Mouse (Mus musculus) MEL (cell line): ENCODE measurements around the gene Tet3.

Source experiments
- BHLHE40 ChIP-seq: IDR thresholded peaks from 2 replicates; pipeline ENCODE4 v1.6.1; 2012; ENCODE audit warnings: low read depth, mild to moderate bottlenecking, inconsistent platforms, low read length, improper control_type of control experiment, borderline replicate concordance
- CTCF ChIP-seq, 3 experiments: IDR thresholded peaks in 2 of 3; conservative IDR thresholded peaks in 1 of 3; 2 replicates each; pipeline ENCODE4 v1.5.1; 2011 to 2012; ENCODE audit warnings: low read length in 3 of 3, low read depth in 2 of 3, mild to moderate bottlenecking in 2 of 3, improper control_type of control experiment in 1 of 3, inconsistent platforms in 1 of 3, mixed read lengths in 1 of 3, moderate library complexity in 1 of 3; ENCODE audit not compliant: control insufficient read depth in 1 of 3, insufficient read depth in 1 of 3, poor library complexity in 1 of 3, severe bottlenecking in 1 of 3
- EP300 ChIP-seq, 2 experiments: IDR thresholded peaks; 2 replicates each; pipeline ENCODE4 v1.6.1; 2011; ENCODE audit warnings: improper control_type of control experiment in 2 of 2, low read length in 2 of 2, low read depth in 1 of 2, mild to moderate bottlenecking in 1 of 2
- GATA1 ChIP-seq: IDR thresholded peaks from 2 replicates; pipeline ENCODE4 v1.6.1; 2011; ENCODE audit warnings: low read depth, low read length, improper control_type of control experiment
- HCFC1 ChIP-seq: IDR thresholded peaks from 2 replicates; pipeline ENCODE4 v1.6.1; 2012; ENCODE audit warnings: low read depth, mild to moderate bottlenecking, inconsistent platforms, low read length, improper control_type of control experiment, moderate library complexity
- KAT2A ChIP-seq: conservative IDR thresholded peaks from 2 replicates; pipeline ENCODE4 v1.6.1; 2012; ENCODE audit warnings: low read depth, low read length, improper control_type of control experiment, inconsistent platforms
- MEF2A ChIP-seq: IDR thresholded peaks from 2 replicates; pipeline ENCODE4 v1.6.1; 2014; ENCODE audit warnings: low read depth, mild to moderate bottlenecking, inconsistent platforms, low read length, improper control_type of control experiment; ENCODE audit not compliant: poor library complexity, insufficient replicate concordance, severe bottlenecking; ENCODE audit errors: extremely low read depth
- POLR2A ChIP-seq, 2 experiments: IDR thresholded peaks; 2 replicates each; pipeline ENCODE4 v1.6.1; 2011 to 2012; ENCODE audit warnings: low read length in 2 of 2, mild to moderate bottlenecking in 2 of 2, control low read depth in 1 of 2, improper control_type of control experiment in 1 of 2, low read depth in 1 of 2, moderate library complexity in 1 of 2; ENCODE audit not compliant: control insufficient read depth in 1 of 2, insufficient read depth in 1 of 2, poor library complexity in 1 of 2
- POLR2AphosphoS2 ChIP-seq: IDR thresholded peaks from 2 replicates; pipeline ENCODE4 v1.6.1; 2011; ENCODE audit warnings: low read length, improper control_type of control experiment
- RCOR1 ChIP-seq: IDR thresholded peaks from 2 replicates; pipeline ENCODE4 v1.6.1; 2012; ENCODE audit warnings: low read depth, mild to moderate bottlenecking, inconsistent platforms, low read length, improper control_type of control experiment
- USF1 ChIP-seq: IDR thresholded peaks from 2 replicates; pipeline ENCODE4 v1.6.1; 2014; ENCODE audit warnings: low read depth, mild to moderate bottlenecking, inconsistent platforms, low read length, improper control_type of control experiment, moderate library complexity

- no peak for TF ChIP-seq CTCF (IDR thresholded peaks at IDR 0.05 in 2 of 3, conservative IDR thresholded peaks at IDR 0.05 in 1 of 3; ENCODE audit: control insufficient read depth in 1 of 3, insufficient read depth in 1 of 3, low read depth in 2 of 3, low read length in 3 of 3, poor library complexity in 1 of 3, severe bottlenecking in 1 of 3)
- no peak for TF ChIP-seq KAT2A
- no peak for TF ChIP-seq POLR2A (IDR thresholded peaks at IDR 0.05; ENCODE audit: control insufficient read depth in 1 of 2, insufficient read depth in 1 of 2, low read depth in 1 of 2, low read length in 2 of 2, poor library complexity in 1 of 2)
- TF ChIP-seq BHLHE40 = no peak
- no peak for TF ChIP-seq HCFC1
- no peak for TF ChIP-seq POLR2AphosphoS2
- TF ChIP-seq USF1 = no peak
- no peak for TF ChIP-seq EP300 (IDR thresholded peaks at IDR 0.05; ENCODE audit: low read depth in 1 of 2, low read length in 2 of 2)
- TF ChIP-seq MEF2A = no peak
- TF ChIP-seq RCOR1 = no peak
- TF ChIP-seq GATA1 = no peak
Observed at GRCm38 (mm10) chr6:83480019-83480655, 21.3 kb upstream of the Tet3 start.
